Mouse (Mus musculus): Measurements from ENCODE around the gene Egfr. TPM values are rescaled to one million over a fixed set of nuclear protein-coding genes. Genes with fewer than 3 reads are reported as not detected.
A peak's percentile ranks its signal among the peaks of the same experiment; 100 is the strongest.

Gene Egfr
- polyA plus RNA-seq, 1 experiment from 2014 or later = 26.3 TPM

- H3K27ac ChIP-seq (ENCODE audit: low read depth) = no peak overlapping the region
Observed at GRCm38 (mm10) chr11:16848881-16849280, 96.9 kb downstream of the Egfr start.

DNA sequence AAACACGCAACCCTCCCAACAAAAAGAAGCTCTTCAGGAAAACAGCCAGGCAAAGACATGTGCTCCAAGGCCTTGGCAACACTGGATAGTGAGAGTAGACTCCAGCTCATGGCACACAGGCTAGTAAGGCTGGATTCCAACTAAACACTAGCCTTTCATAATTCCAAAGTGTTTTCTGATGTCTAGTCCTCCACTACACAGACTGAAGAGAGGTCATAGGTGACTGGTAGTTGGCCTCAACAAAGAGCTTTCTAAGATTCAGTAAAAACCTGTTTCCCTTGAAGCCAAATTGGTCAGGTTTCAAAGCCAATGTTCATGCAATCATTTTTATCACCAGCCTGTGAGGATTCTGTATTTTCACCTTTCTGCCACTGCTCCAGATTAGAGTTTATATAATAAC, 99.4 kb downstream of the Egfr start:
- WGBS (ENCODE audit: insufficient replicate concordance) = 76% methylated on average over 1 of the region's 1 CpGs
- DNase-seq (no peak), ATAC-seq (no peak)
- no peak overlapping the region for H3K9ac ChIP-seq (replicated peaks)
- TF ChIP-seq EP300 (IDR thresholded peaks at IDR 0.05; ENCODE audit: low read depth) (no peak), CTCF (IDR thresholded peaks at IDR 0.05; ENCODE audit: low read depth) (no peak)
- H3K36me3 ChIP-seq (replicated peaks; ENCODE audit: insufficient read depth, low read length) = no peaks in the 10 kb centered on the region
- no peaks in the 10 kb centered on the region for H3K9me3 ChIP-seq (ENCODE audit: low read length)
- H3K27me3 ChIP-seq (ENCODE audit: insufficient read depth, low read length) = no peaks in the 10 kb centered on the region
- H3K4me1 ChIP-seq (ENCODE audit: insufficient read depth) = no peaks in the 10 kb centered on the region
- H3K4me3 ChIP-seq (ENCODE audit: low read depth, low read length) = no peak overlapping the region
- H3K4me2 ChIP-seq (ENCODE audit: low read depth, low read length) = no peak overlapping the region
- no peak overlapping the region for H3K27ac ChIP-seq (ENCODE audit: low read depth)

More at GRCm38 (mm10) chr11:16848881-16849280, 96.9 kb downstream of the Egfr start:
- 83% methylated on average over 6 of the region's 6 CpGs for WGBS (ENCODE audit: insufficient replicate concordance)
- DNase-seq (no peak), ATAC-seq (no peak)
- no peak for TF ChIP-seq EP300 (IDR thresholded peaks at IDR 0.05; ENCODE audit: low read depth)
- no peak for TF ChIP-seq CTCF (IDR thresholded peaks at IDR 0.05; ENCODE audit: low read depth)
- Histone ChIP-seq H3K27me3 (ENCODE audit: insufficient read depth, low read length) (no peaks in the 10 kb centered on the region), H3K4me2 (ENCODE audit: low read depth, low read length) (no peak overlapping the region), H3K9me3 (ENCODE audit: low read length) (no peaks in the 10 kb centered on the region), H3K4me3 (ENCODE audit: low read depth, low read length) (no peak overlapping the region), H3K4me1 (ENCODE audit: insufficient read depth) (no peaks in the 10 kb centered on the region), H3K36me3 (replicated peaks; ENCODE audit: insufficient read depth, low read length) (no peaks in the 10 kb centered on the region), H3K9ac (replicated peaks) (no peak overlapping the region)

- ATAC-seq = no peak
- Histone ChIP-seq H3K9me3 (ENCODE audit: low read length) (no peaks in the 10 kb centered on the region), H3K4me2 (ENCODE audit: low read depth, low read length) (no peak overlapping the region), H3K36me3 (replicated peaks; ENCODE audit: insufficient read depth, low read length) (no peaks in the 10 kb centered on the region), H3K9ac (replicated peaks) (no peak overlapping the region), H3K27ac (ENCODE audit: low read depth) (no peak overlapping the region), H3K27me3 (ENCODE audit: insufficient read depth, low read length) (no peaks in the 10 kb centered on the region), H3K4me3 (ENCODE audit: low read depth, low read length) (no peak overlapping the region), H3K4me1 (ENCODE audit: insufficient read depth) (no peaks in the 10 kb centered on the region)
- TF ChIP-seq CTCF (IDR thresholded peaks at IDR 0.05; ENCODE audit: low read depth) = no peak
- no peak for TF ChIP-seq EP300 (IDR thresholded peaks at IDR 0.05; ENCODE audit: low read depth)
- 41% methylated on average over 2 of the region's 2 CpGs for WGBS (ENCODE audit: insufficient replicate concordance)
- DNase-seq = no peak
Observed at GRCm38 (mm10) chr11:16854111-16854510, 102.1 kb downstream of the Egfr start.

- Histone ChIP-seq H3K4me2 (ENCODE audit: low read depth, low read length) (no peak overlapping the region), H3K27me3 (ENCODE audit: insufficient read depth, low read length) (no peaks in the 10 kb centered on the region), H3K4me3 (ENCODE audit: low read depth, low read length) (no peak overlapping the region), H3K9ac (replicated peaks) (no peak overlapping the region), H3K27ac (ENCODE audit: low read depth) (no peak overlapping the region), H3K36me3 (replicated peaks; ENCODE audit: insufficient read depth, low read length) (peaks cover 14% of the 10 kb centered on the region), H3K4me1 (ENCODE audit: insufficient read depth) (no peaks in the 10 kb centered on the region), H3K9me3 (ENCODE audit: low read length) (no peaks in the 10 kb centered on the region)
- DNase-seq (no peak), ATAC-seq (no peak)
- TF ChIP-seq EP300 (IDR thresholded peaks at IDR 0.05; ENCODE audit: low read depth) (no peak), CTCF (IDR thresholded peaks at IDR 0.05; ENCODE audit: low read depth) (no peak)
- WGBS (ENCODE audit: insufficient replicate concordance) = 70% methylated on average over 2 of the region's 2 CpGs
Observed at GRCm38 (mm10) chr11:16857346-16857745, 105.3 kb downstream of the Egfr start.

- Histone ChIP-seq H3K9me3 (ENCODE audit: low read length) (no peaks in the 10 kb centered on the region), H3K27ac (ENCODE audit: low read depth) (no peak overlapping the region), H3K9ac (replicated peaks) (no peak overlapping the region), H3K4me3 (ENCODE audit: low read depth, low read length) (no peak overlapping the region), H3K36me3 (replicated peaks; ENCODE audit: insufficient read depth, low read length) (peaks cover 17% of the 10 kb centered on the region), H3K27me3 (ENCODE audit: insufficient read depth, low read length) (no peaks in the 10 kb centered on the region), H3K4me1 (ENCODE audit: insufficient read depth) (no peaks in the 10 kb centered on the region), H3K4me2 (ENCODE audit: low read depth, low read length) (no peak overlapping the region)
- WGBS (ENCODE audit: insufficient replicate concordance) = 63% methylated on average over 6 of the region's 6 CpGs
- DNase-seq (no peak), ATAC-seq (no peak)
- no peak for TF ChIP-seq EP300 (IDR thresholded peaks at IDR 0.05; ENCODE audit: low read depth)
- TF ChIP-seq CTCF (IDR thresholded peaks at IDR 0.05; ENCODE audit: low read depth) = no peak
Observed at GRCm38 (mm10) chr11:16861037-16861436, 109.0 kb downstream of the Egfr start.

DNA sequence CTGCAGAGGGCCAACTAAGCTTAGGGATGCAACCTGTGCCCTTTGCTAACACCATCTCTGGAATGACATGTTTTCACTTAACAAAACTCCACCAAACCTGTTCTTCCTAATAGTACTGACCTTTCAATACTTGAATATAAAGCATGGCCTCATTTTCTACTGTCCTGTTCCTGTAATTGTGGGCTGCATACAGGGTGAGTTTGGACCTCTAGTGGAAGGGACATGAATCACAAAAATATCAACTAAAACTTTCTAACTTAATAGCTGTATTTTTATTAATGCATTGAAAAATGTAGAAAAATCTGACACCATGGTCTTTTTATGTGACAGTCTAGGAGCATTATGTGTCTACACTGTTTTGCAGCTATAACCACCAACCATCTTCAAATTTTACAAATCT, 111.5 kb downstream of the Egfr start:
- DNase-seq = no peak
- Histone ChIP-seq H3K4me3 (ENCODE audit: low read depth, low read length) (no peak overlapping the region), H3K36me3 (replicated peaks; ENCODE audit: insufficient read depth, low read length) (peaks cover 30% of the 10 kb centered on the region), H3K9me3 (ENCODE audit: low read length) (no peaks in the 10 kb centered on the region), H3K4me2 (ENCODE audit: low read depth, low read length) (no peak overlapping the region), H3K27ac (ENCODE audit: low read depth) (no peak overlapping the region), H3K4me1 (ENCODE audit: insufficient read depth) (no peaks in the 10 kb centered on the region), H3K27me3 (ENCODE audit: insufficient read depth, low read length) (no peaks in the 10 kb centered on the region), H3K9ac (replicated peaks) (no peak overlapping the region)
- ATAC-seq = no peak
- TF ChIP-seq CTCF (IDR thresholded peaks at IDR 0.05; ENCODE audit: low read depth) = 0 out of 2 replicates have a peak, but pooled peaks have one; percentile 24
- no peak for TF ChIP-seq EP300 (IDR thresholded peaks at IDR 0.05; ENCODE audit: low read depth)

GRCm38 (mm10) chr11:16864980-16865561, 113.1 kb downstream of the Egfr start:
- no peaks in the 10 kb centered on the region for H3K4me1 ChIP-seq (ENCODE audit: insufficient read depth)

More at GRCm38 (mm10) chr11:16864980-16865561, 113.1 kb downstream of the Egfr start:
- DNase-seq = no peak
- Histone ChIP-seq H3K4me2 (ENCODE audit: low read depth, low read length) (no peak overlapping the region), H3K27ac (ENCODE audit: low read depth) (no peak overlapping the region), H3K9me3 (ENCODE audit: low read length) (no peaks in the 10 kb centered on the region), H3K27me3 (ENCODE audit: insufficient read depth, low read length) (no peaks in the 10 kb centered on the region), H3K4me3 (ENCODE audit: low read depth, low read length) (no peak overlapping the region), H3K36me3 (replicated peaks; ENCODE audit: insufficient read depth, low read length) (peaks cover 31% of the 10 kb centered on the region), H3K9ac (replicated peaks) (no peak overlapping the region)
- no peak for TF ChIP-seq EP300 (IDR thresholded peaks at IDR 0.05; ENCODE audit: low read depth)
- no peak for TF ChIP-seq CTCF (IDR thresholded peaks at IDR 0.05; ENCODE audit: low read depth)
- no peak for ATAC-seq
- WGBS (ENCODE audit: insufficient replicate concordance) = 65% methylated on average over 3 of the region's 3 CpGs
